ENCODE assay signal across 23 mouse cellular contexts in the genomic region with DNA sequence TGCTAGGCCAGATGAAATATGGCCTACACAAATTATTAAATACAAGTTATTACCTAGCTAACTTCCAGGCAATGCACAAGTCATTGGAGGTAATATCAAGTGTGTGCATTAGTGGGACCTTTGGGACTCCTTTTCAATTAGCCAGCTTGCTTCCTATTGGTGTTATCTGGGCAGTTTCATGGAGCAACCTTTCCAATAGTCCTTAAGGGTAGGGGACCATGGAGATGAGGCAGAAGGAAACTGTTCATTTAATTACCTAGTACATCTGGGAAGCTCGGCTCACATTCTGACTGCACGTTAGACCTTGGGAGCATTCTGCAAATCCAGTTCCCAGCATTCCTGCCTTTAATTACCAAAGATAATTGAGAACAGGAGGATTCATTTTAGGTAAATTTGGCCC. TPM values are rescaled to one million over a fixed set of nuclear protein-coding genes. Genes with fewer than 3 reads are reported as not detected.
DNase-seq lines count a peak whose midpoint lies in the region; ATAC-seq and TF ChIP-seq lines count a peak whose summit lies in the region.
"Had no signal": no experiment of that assay in that cellular context is flagged by ENCODE, and none has a peak within 500 bp of the region (broad histone marks: within the 10 kb centered on the region; RNA-seq: fewer than 3 reads in every experiment).

No protein-coding gene starts in this region.

- no peak overlapping the region for H3K27ac ChIP-seq in hindbrain, embryonic 13.5 days
- H3K27ac ChIP-seq in hindbrain, embryonic 10.5 days = no peak overlapping the region
- H3K27ac ChIP-seq in midbrain, postnatal 0 days (ENCODE audit: low read depth, low read length) = no peak overlapping the region
- no peak overlapping the region for H3K27ac ChIP-seq in midbrain, embryonic 15.5 days
- H3K27ac ChIP-seq in neural tube, embryonic 14.5 days (ENCODE audit: low read depth, low read length) = no peak overlapping the region
- H3K27ac ChIP-seq: forebrain, embryonic 10.5 days; forebrain, embryonic 13.5 days; heart, adult 2 months; intestine, embryonic 15.5 days had no signal

- H3K4me2 ChIP-seq in hindbrain, embryonic 13.5 days = no peak overlapping the region
- H3K4me2 ChIP-seq in midbrain, postnatal 0 days (ENCODE audit: low read depth, low read length, poor library complexity, severe bottlenecking) = no peak overlapping the region
- no peak overlapping the region for H3K4me2 ChIP-seq in midbrain, embryonic 15.5 days
- H3K4me2 ChIP-seq in neural tube, embryonic 14.5 days (ENCODE audit: low read depth, low read length) = no peak overlapping the region
- H3K4me2 ChIP-seq: forebrain, embryonic 13.5 days; heart, embryonic 11.5 days; intestine, embryonic 15.5 days had no signal

- peak; percentile 64; the same call in 1 of the 2 replicates for ATAC-seq in hindbrain, embryonic 13.5 days (ENCODE audit: low FRiP score)
- ATAC-seq in midbrain, postnatal 0 days (ENCODE audit: low FRiP score) = no peak
- ATAC-seq in midbrain, embryonic 15.5 days (replicated peaks) = no peak
- ATAC-seq in neural tube, embryonic 14.5 days (ENCODE audit: low read depth) = peak; percentile 77; the same call in 1 of the 2 replicates
- ATAC-seq: forebrain, embryonic 13.5 days; forebrain, embryonic 16.5 days; intestine, embryonic 15.5 days; Patski had no signal

- no peaks in the 10 kb centered on the region for H3K27me3 ChIP-seq in hindbrain, embryonic 13.5 days
- no peaks in the 10 kb centered on the region for H3K27me3 ChIP-seq in hindbrain, embryonic 10.5 days (ENCODE audit: insufficient read depth, poor library complexity, severe bottlenecking)
- H3K27me3 ChIP-seq in midbrain, postnatal 0 days (ENCODE audit: insufficient read depth, low read length) = no peaks in the 10 kb centered on the region
- no peaks in the 10 kb centered on the region for H3K27me3 ChIP-seq in midbrain, embryonic 15.5 days (replicated peaks)
- H3K27me3 ChIP-seq in neural tube, embryonic 14.5 days (ENCODE audit: control insufficient read depth, insufficient read depth, low read length) = no peaks in the 10 kb centered on the region
- H3K27me3 ChIP-seq: forebrain, embryonic 13.5 days; intestine, embryonic 15.5 days; Patski had no signal

- WGBS in hindbrain, embryonic 13.5 days = 78% methylated on average over 2 of the region's 2 CpGs
- WGBS in hindbrain, embryonic 10.5 days = 89% methylated on average over 2 of the region's 2 CpGs
- 92% methylated on average over 2 of the region's 2 CpGs for WGBS in midbrain, postnatal 0 days
- WGBS in midbrain, embryonic 15.5 days = 87% methylated on average over 2 of the region's 2 CpGs
- 44% methylated on average over 2 of the region's 2 CpGs for WGBS in neural tube, embryonic 14.5 days

- peaks cover 8% of the 10 kb centered on the region for H3K36me3 ChIP-seq in hindbrain, embryonic 13.5 days
- no peaks in the 10 kb centered on the region for H3K36me3 ChIP-seq in hindbrain, embryonic 10.5 days
- 0 out of 2 replicates have a peak, but pooled peaks cover 3% of the 10 kb centered on the region for H3K36me3 ChIP-seq in midbrain, postnatal 0 days (ENCODE audit: insufficient read depth, low read length)
- H3K36me3 ChIP-seq in midbrain, embryonic 15.5 days (replicated peaks) = 0 out of 2 replicates have a peak, but pooled peaks cover 3% of the 10 kb centered on the region
- H3K36me3 ChIP-seq in neural tube, embryonic 14.5 days (ENCODE audit: control insufficient read depth, insufficient read depth, low read length) = no peaks in the 10 kb centered on the region
- H3K36me3 ChIP-seq: forebrain, embryonic 10.5 days; intestine, embryonic 15.5 days had no signal

- H3K9me3 ChIP-seq in hindbrain, embryonic 13.5 days = no peaks in the 10 kb centered on the region
- no peaks in the 10 kb centered on the region for H3K9me3 ChIP-seq in hindbrain, embryonic 10.5 days
- no peaks in the 10 kb centered on the region for H3K9me3 ChIP-seq in midbrain, postnatal 0 days (ENCODE audit: low read length)
- no peaks in the 10 kb centered on the region for H3K9me3 ChIP-seq in midbrain, embryonic 15.5 days
- H3K9me3 ChIP-seq in neural tube, embryonic 14.5 days (ENCODE audit: control insufficient read depth, low read length) = no peaks in the 10 kb centered on the region
- H3K9me3 ChIP-seq: forebrain, embryonic 10.5 days; forebrain, embryonic 13.5 days; intestine, embryonic 15.5 days had no signal

- no peak for DNase-seq in hindbrain, embryonic 10.5 days (ENCODE audit: low spot score)
- peak; percentile 14 for DNase-seq in midbrain, postnatal 0 days (ENCODE audit: low spot score)
- no peak for DNase-seq in layer of hippocampus, postnatal 36 days
- DNase-seq: adrenal gland, postnatal 10 days; adrenal gland, postnatal 36 days; cerebellum, adult 18-20 months; cerebellum, adult 9-10 months; cerebellum, postnatal 14 days; gastrocnemius, postnatal 10 days; gastrocnemius, postnatal 36 days; heart, adult 2 months had no signal

- H3K4me1 ChIP-seq in hindbrain, embryonic 13.5 days (replicated peaks) = 0 out of 2 replicates have a peak, but pooled peaks cover under 1% of the 10 kb centered on the region
- H3K4me1 ChIP-seq in hindbrain, embryonic 10.5 days (replicated peaks) = no peaks in the 10 kb centered on the region
- no peaks in the 10 kb centered on the region for H3K4me1 ChIP-seq in midbrain, postnatal 0 days (ENCODE audit: insufficient read depth, low read length)
- no peaks in the 10 kb centered on the region; the same call in 1 of the 2 replicates for H3K4me1 ChIP-seq in midbrain, embryonic 15.5 days
- H3K4me1 ChIP-seq in neural tube, embryonic 14.5 days (ENCODE audit: control insufficient read depth, insufficient read depth, low read length) = no peaks in the 10 kb centered on the region
- H3K4me1 ChIP-seq: forebrain, embryonic 10.5 days; forebrain, embryonic 13.5 days; intestine, embryonic 15.5 days had no signal

- H3K4me3 ChIP-seq in hindbrain, embryonic 13.5 days = no peak overlapping the region
- H3K4me3 ChIP-seq in hindbrain, embryonic 10.5 days = no peak overlapping the region
- H3K4me3 ChIP-seq in midbrain, postnatal 0 days (ENCODE audit: low read depth, low read length) = no peak overlapping the region
- no peak overlapping the region for H3K4me3 ChIP-seq in midbrain, embryonic 15.5 days
- H3K4me3 ChIP-seq in neural tube, embryonic 14.5 days (ENCODE audit: low read depth, low read length) = no peak overlapping the region
- H3K4me3 ChIP-seq: forebrain, embryonic 10.5 days; forebrain, embryonic 13.5 days; heart, adult 2 months; intestine, embryonic 15.5 days had no signal

- no peak for TF ChIP-seq CTCF in midbrain, postnatal 0 days (IDR thresholded peaks at IDR 0.05)

- H3K9ac ChIP-seq in hindbrain, embryonic 13.5 days = no peak overlapping the region
- H3K9ac ChIP-seq in midbrain, postnatal 0 days (replicated peaks; ENCODE audit: low read length, poor library complexity, severe bottlenecking) = no peak overlapping the region
- H3K9ac ChIP-seq in midbrain, embryonic 15.5 days = no peak overlapping the region
- no peak overlapping the region for H3K9ac ChIP-seq in neural tube, embryonic 14.5 days (replicated peaks; ENCODE audit: low read depth, low read length)
- H3K9ac ChIP-seq: forebrain, embryonic 13.5 days; intestine, embryonic 15.5 days had no signal

RNA-seq across cellular contexts. Expression of a gene that starts 30.5 kb away (rescaled TPM):
- polyA plus RNA-seq in hindbrain, embryonic 13.5 days (2015; fragmentation: Nextera tagmentation; extraction: Ambion mirVana) = 14.0 and 14.6 TPM in 2 replicates
- 1.3 and 3.7 TPM in 2 replicates for polyA plus RNA-seq in hindbrain, embryonic 10.5 days (2016; fragmentation: Nextera tagmentation; extraction: Ambion mirVana)
- 19.7 and 21.9 TPM in 2 replicates for total RNA-seq in midbrain, postnatal 0 days (2014; rRNA removed)
- polyA plus RNA-seq in midbrain, postnatal 0 days (2015; fragmentation: Nextera tagmentation; extraction: Ambion mirVana) = 16.3 and 17.5 TPM in 2 replicates
- 21.5 and 25.1 TPM in 2 replicates for polyA plus RNA-seq in midbrain, embryonic 15.5 days (2015; fragmentation: Nextera tagmentation; extraction: Ambion mirVana)
- polyA plus RNA-seq in neural tube, embryonic 14.5 days (2014; fragmentation: Nextera tagmentation; extraction: Ambion mirVana) = 14.2 and 15.3 TPM in 2 replicates
- total RNA-seq in layer of hippocampus, postnatal 36 days (2021) = 10 to 100 TPM; 12.4 to 15.6 TPM
- total RNA-seq: gastrocnemius, postnatal 10 days; granulocyte monocyte progenitor cell, adult 5-6 weeks; hematopoietic stem cell, adult 5-6 weeks had no signal
- polyA plus RNA-seq: heart, postnatal 0 days; Patski had no signal

Comparison
In these comparisons a context has a peak if more than half of its experiments do, and no peak if none do; other contexts are left out.
1. ATAC-seq: peak in hindbrain, embryonic 13.5 days (single experiment) and neural tube, embryonic 14.5 days (single experiment); none in midbrain, postnatal 0 days (single experiment) and midbrain, embryonic 15.5 days (single experiment).